Mouse (Mus musculus) CD4-positive naive resting alpha-beta T cell, adult 76 days (primary cell): ENCODE results near the gene Olfr683. TPM values are rescaled to one million over a fixed set of nuclear protein-coding genes. Genes with fewer than 3 reads are reported as not detected.

Experiments
- total RNA-seq: library from RNA; stranded (reverse); gene quantifications from one replicate; pipeline ENCODE4 v1.2.4, GENCODE M21; 2023

Olfr683 gene
- total RNA-seq: not detected

GRCm38 (mm10) chr7:105146912-105147311 lies at the start of gene Olfr683:
Gene Olfr683 (minus strand): TSS chr7:105147012.

GRCm38 (mm10) chr7:105185912-105186311 lies 39.1 kb upstream of the Olfr683 start, which contains the start of gene Olfr685:
Gene Olfr685 (minus strand): TSS chr7:105186012.

DNA sequence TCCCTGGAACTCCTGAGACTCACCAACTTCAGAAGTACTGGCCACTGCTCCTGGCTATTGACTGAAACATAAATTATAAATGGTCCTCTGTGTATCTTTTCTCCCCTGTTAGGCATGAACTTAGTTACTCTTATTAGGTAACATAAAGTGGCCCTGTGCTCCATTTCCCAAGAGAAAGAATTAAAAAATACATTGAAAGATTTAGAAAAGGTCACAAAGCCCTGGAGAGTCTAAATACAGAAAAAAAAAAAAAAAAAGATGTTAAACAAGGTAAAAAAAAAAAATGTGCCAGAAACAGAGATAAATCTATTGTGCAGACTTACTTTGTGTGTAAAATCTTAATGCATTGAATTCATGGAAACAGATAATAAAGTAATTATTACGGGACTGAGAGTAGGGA lies 16.7 kb upstream of the Olfr683 start, which contains the start of gene Olfr684:
Gene Olfr684, minus strand, starts transcription at position 101 of the 400 bp plus-strand sequence.

GRCm38 (mm10) chr7:105116536-105116935 lies 30.3 kb downstream of the Olfr683 start, which contains the start of gene Olfr681:
Gene Olfr681 (plus strand): TSS chr7:105116836.

GRCm38 (mm10) chr7:105092717-105093116 lies 54.1 kb downstream of the Olfr683 start, which contains the start of gene Olfr680-ps1:
Gene Olfr680-ps1 (minus strand): TSS chr7:105092817.

Other genes with a start within 250 kb of the Olfr683 start
- gene Olfr667, start 225.5 kb downstream of the Olfr683 start, total RNA-seq: not detected
- gene Olfr668, start 219.0 kb downstream of the Olfr683 start, total RNA-seq: not detected
- not detected for gene Olfr669, start 212.8 kb downstream of the Olfr683 start, total RNA-seq
- not detected for gene Olfr670, start 184.4 kb downstream of the Olfr683 start, total RNA-seq
- gene Olfr671, start 167.9 kb downstream of the Olfr683 start, total RNA-seq: not detected
- gene Olfr672, start 145.0 kb downstream of the Olfr683 start, total RNA-seq: not detected
- not detected for gene Olfr675, start 118.6 kb downstream of the Olfr683 start, total RNA-seq
- not detected for gene Olfr676, start 114.3 kb downstream of the Olfr683 start, total RNA-seq
- gene Olfr677, start 95.6 kb downstream of the Olfr683 start, total RNA-seq: not detected
- gene Olfr678, start 82.5 kb downstream of the Olfr683 start, total RNA-seq: not detected
- not detected for gene Olfr679, start 65.8 kb downstream of the Olfr683 start, total RNA-seq
- gene Olfr680-ps1, start 54.2 kb downstream of the Olfr683 start, total RNA-seq: not detected
- not detected for gene Olfr681, start 30.2 kb downstream of the Olfr683 start, total RNA-seq
- not detected for gene Olfr684, start 16.6 kb upstream of the Olfr683 start, total RNA-seq
- not detected for gene Olfr685, start 39.0 kb upstream of the Olfr683 start, total RNA-seq
- not detected for gene Olfr686, start 60.5 kb upstream of the Olfr683 start, total RNA-seq
- gene Olfr688, start 141.1 kb upstream of the Olfr683 start, total RNA-seq: not detected
- not detected for gene Olfr689, start 164.2 kb upstream of the Olfr683 start, total RNA-seq
- gene Olfr690, start 187.1 kb upstream of the Olfr683 start, total RNA-seq: not detected
- not detected for gene Olfr691, start 195.3 kb upstream of the Olfr683 start, total RNA-seq
- not detected for gene Olfr692, start 221.2 kb upstream of the Olfr683 start, total RNA-seq
- not detected for gene Gm5901, start 228.0 kb upstream of the Olfr683 start, total RNA-seq